Mouse (Mus musculus): ENCODE results near the gene Trmt10a.

DNA sequence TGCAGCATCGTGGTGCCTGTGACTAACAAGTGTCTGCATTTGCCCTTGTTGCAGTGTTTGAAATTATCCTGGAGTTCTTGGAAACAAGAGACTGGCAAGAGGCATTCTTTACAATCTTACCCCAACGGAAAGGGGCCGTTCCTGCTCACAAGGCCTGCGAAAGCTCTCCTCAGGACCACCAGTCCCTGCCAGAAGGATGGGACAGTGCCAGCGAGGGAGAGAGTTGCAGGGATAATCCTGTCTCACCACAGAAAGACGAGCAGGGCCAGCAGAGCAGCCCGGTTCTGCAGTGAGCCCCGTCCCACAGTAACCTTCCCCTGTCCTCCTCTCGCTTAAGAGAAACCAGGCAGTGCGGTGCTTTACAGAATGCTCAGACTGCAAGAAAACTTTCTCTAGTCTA, 13.4 kb downstream of the Trmt10a start:
- TF ChIP-seq CTCF (conservative IDR thresholded peaks at IDR 0.05; ENCODE audit: low read length): no peak
- TF ChIP-seq POU5F1 (IDR thresholded peaks at IDR 0.05; ENCODE audit: borderline replicate concordance, low read length): no peak
- TF ChIP-seq NANOG (IDR thresholded peaks at IDR 0.05; ENCODE audit: borderline replicate concordance, low read length): no peak
